Mouse (Mus musculus) liver, postnatal 0 days (tissue): ENCODE results near the gene Srms. TPM values are rescaled to one million over a fixed set of nuclear protein-coding genes. Genes with fewer than 3 reads are reported as not detected.

Source experiments
- ATAC-seq: fragments of 200-750 bp; cut with Nextera tagmentation; 2 replicates; pipeline ENCODE4 v1.8.0; 2017; ENCODE audit warnings: mild to moderate bottlenecking, moderate library complexity
- DNase-seq: peaks from one replicate; pipeline ENCODE4 v3.0.0-alpha.2; 2016
- H3K27ac ChIP-seq: fragments of 300-500 bp; sonication (generic); 2 replicates; pipeline ENCODE4 v1.5.1; 2014; ENCODE audit warnings: antibody characterized with exemption, moderate library complexity, mild to moderate bottlenecking, low read depth
- H3K27me3 ChIP-seq: fragments of 300-500 bp; sonication (generic); 2 replicates; pipeline ENCODE4 v1.6.1; 2014; ENCODE audit warnings: low read length, control low read depth, mixed read lengths; ENCODE audit not compliant: insufficient read depth
- H3K36me3 ChIP-seq: fragments of 300-500 bp; sonication (generic); replicated peaks from 2 replicates; pipeline ENCODE4 v1.6.1; 2014; ENCODE audit warnings: mild to moderate bottlenecking, control low read depth, low read length, moderate library complexity, mixed read lengths; ENCODE audit not compliant: insufficient read depth
- H3K4me1 ChIP-seq: fragments of 300-500 bp; sonication (generic); 2 replicates; pipeline ENCODE4 v1.6.1; 2014; ENCODE audit warnings: antibody characterized with exemption, mild to moderate bottlenecking, control low read depth; ENCODE audit not compliant: insufficient read depth
- H3K4me2 ChIP-seq: fragments of 300-500 bp; sonication (generic); 2 replicates; pipeline ENCODE4 v1.6.1; 2014; ENCODE audit warnings: low read depth, mild to moderate bottlenecking, low read length, moderate library complexity, mixed read lengths
- H3K4me3 ChIP-seq: fragments of 300-500 bp; sonication (generic); 2 replicates; pipeline ENCODE4 v1.5.1; 2014; ENCODE audit warnings: low read depth, low read length
- H3K9ac ChIP-seq: fragments of 300-500 bp; sonication (generic); replicated peaks from 2 replicates; pipeline ENCODE4 v1.6.1; 2014; ENCODE audit warnings: mild to moderate bottlenecking, moderate library complexity
- H3K9me3 ChIP-seq: fragments of 300-500 bp; sonication (generic); 2 replicates; pipeline ENCODE4 v1.6.1; 2016; ENCODE audit warnings: mild to moderate bottlenecking, control low read depth, low read length, mixed read lengths
- CTCF ChIP-seq: sonication (generic); IDR thresholded peaks from 2 replicates; pipeline ENCODE4 v1.5.1; 2016; ENCODE audit warnings: antibody characterized with exemption, low read depth
- EP300 ChIP-seq: IDR thresholded peaks from 2 replicates; pipeline ENCODE4 v1.6.1; 2016; ENCODE audit warnings: antibody characterized with exemption, low read depth, mild to moderate bottlenecking
- WGBS: fragments of 180-500 bp; shearing (Covaris S2); extraction: QIAGEN DNeasy Blood & Tissue Kit; methylation state at CpG from one replicate; pipeline ENCODE4 v1.1.7; 2014; ENCODE audit not compliant: insufficient replicate concordance; 5-methylcytosine and 5-hydroxymethylcytosine counted together
- polyA plus RNA-seq: library from polyadenylated mRNA; unstranded; fragments of >200 nt; fragmentation: Nextera tagmentation; extraction: Ambion mirVana; gene quantifications from 2 replicates; pipeline ENCODE4 v1.2.1, GENCODE M21; 2015

Srms gene
- polyA plus RNA-seq, 1 experiment from 2014 or later = 0.35 TPM

DNA sequence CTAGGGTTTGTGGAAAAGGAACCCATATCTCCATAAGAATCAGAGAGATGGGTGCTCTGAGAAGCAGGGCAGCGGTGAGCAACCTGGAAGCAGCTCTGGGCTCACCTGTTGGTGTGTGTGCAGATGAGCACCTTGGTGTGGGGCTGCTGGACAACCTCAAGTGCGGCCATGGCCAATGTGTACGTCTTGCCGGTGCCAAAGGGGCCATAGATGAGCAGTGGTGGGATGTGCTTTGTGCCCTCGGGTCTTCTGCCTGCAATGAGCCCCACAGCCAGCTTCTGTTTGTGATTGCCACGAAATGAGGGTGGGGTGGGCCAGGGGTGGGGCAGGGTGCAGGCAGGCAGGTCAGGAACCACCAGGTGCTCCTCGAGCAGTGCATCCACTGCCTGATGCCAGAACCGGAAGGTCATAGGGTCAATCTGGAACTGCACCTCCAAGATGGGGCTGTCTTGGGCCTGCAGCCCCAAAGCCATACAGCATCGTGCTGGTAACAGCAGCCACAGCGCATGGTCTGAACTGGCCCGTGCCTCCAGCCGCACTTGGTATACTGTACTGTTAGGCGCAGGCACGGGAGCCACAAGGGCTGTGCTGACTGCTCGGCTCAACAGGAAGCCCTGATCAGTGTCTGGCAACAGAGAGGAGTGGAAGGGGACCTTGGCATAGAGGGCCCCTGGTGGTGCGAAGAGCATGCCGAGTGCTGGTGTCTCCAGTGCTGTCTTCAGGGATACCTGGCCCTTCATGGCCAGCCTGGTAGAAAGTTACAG is 24.4 kb upstream of the Srms start:
- Histone ChIP-seq H3K9me3 (no peaks in the 10 kb centered on the region), H3K4me2 (no peak overlapping the region), H3K4me1 (peaks cover 25% of the 10 kb centered on the region), H3K4me3 (no peak overlapping the region), H3K36me3 (peaks cover 80% of the 10 kb centered on the region), H3K9ac (no peak overlapping the region), H3K27me3 (no peaks in the 10 kb centered on the region), H3K27ac (no peak overlapping the region)
- ATAC-seq (no peak), DNase-seq (no peak)
- 89% methylated on average over 17 of the region's 17 CpGs for WGBS
- TF ChIP-seq CTCF = no peak
- TF ChIP-seq EP300 = no peak

DNA sequence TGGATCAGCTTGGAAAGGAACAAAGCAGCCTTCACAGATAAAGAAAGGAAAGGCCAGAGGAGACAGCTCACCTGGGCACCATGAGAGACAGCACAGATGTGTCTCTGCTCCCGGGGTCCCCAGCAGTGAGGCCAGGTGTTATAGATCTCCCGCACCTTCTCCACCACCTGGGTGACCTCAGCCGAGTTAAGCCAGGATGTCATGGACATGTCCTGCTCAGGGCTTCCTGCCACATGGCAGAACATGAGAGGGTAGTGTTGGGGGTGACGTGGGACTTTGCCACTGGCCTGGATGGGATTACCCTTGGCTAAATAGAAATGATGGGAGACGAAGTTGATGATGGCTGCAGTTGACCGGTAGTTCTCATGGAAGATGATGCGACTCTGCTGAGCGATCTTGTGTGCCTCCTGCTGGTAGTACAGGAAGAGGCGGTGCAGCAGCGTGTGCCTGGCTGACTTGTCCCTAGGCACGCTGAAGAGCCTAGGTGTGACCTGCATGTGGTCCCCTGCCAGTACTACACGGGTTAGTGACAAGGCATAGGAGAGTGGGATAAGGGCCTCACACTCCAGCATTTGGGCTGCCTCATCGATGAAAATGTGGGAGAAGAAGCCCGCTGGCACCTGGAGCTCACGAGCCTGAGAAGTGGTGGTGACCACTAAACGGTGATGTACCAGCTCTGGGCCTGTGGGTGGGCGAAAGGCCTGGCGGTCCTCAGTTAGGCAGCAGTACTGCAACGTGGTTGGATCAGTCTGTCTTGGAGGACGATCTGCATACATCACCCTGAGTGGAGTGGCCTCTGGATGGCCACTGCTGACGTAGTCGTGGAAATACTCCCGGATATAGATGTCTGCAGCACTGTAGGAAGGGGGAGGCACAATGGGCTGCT is 22.9 kb upstream of the Srms start:
- Histone ChIP-seq H3K27me3 (no peaks in the 10 kb centered on the region), H3K27ac (no peak overlapping the region), H3K4me1 (peaks cover 21% of the 10 kb centered on the region), H3K4me3 (no peak overlapping the region), H3K36me3 (peaks cover 95% of the 10 kb centered on the region), H3K4me2 (no peak overlapping the region), H3K9me3 (no peaks in the 10 kb centered on the region), H3K9ac (no peak overlapping the region)
- peak; percentile 38 for TF ChIP-seq CTCF
- TF ChIP-seq EP300 = no peak
- no peak for ATAC-seq
- 85% methylated on average over 23 of the region's 23 CpGs for WGBS
- DNase-seq = no peak

DNA sequence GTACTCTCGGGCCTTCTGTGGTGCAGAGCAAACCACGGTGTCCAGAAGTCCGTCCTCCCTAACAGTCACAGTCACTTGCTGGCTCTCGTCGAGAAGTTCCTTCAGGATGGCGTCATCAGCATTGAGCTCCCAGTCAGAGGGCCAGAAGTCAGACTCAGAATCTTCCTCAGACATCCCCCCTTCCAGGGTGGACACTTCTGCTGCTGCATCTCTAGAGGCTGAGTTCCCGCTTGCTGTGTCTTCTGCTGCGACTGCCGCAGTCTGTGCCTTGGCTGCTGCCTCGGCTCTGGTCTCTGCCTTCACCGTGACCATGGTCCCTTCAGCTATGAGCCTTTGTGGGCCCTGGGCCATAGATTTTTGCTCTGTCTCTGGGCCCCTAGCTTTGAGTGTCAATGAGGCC is 21.7 kb upstream of the Srms start:
- Histone ChIP-seq H3K4me2 (no peak overlapping the region), H3K4me1 (peaks cover 9% of the 10 kb centered on the region), H3K9me3 (no peaks in the 10 kb centered on the region), H3K36me3 (peaks cover 96% of the 10 kb centered on the region), H3K4me3 (no peak overlapping the region), H3K27ac (no peak overlapping the region), H3K27me3 (no peaks in the 10 kb centered on the region), H3K9ac (no peak overlapping the region)
- TF ChIP-seq EP300 = no peak
- TF ChIP-seq CTCF = no peak
- no peak for ATAC-seq
- 85% methylated on average over 11 of the region's 11 CpGs for WGBS
- no peak for DNase-seq

GRCm38 (mm10) chr2:181233443-181233842 is 20.5 kb upstream of the Srms start:
- no peak overlapping the region for H3K27ac ChIP-seq
- no peaks in the 10 kb centered on the region for H3K27me3 ChIP-seq
- 93% methylated on average over 15 of the region's 15 CpGs for WGBS
- no peaks in the 10 kb centered on the region; the same call in 1 of the 2 replicates for H3K4me1 ChIP-seq
- no peak overlapping the region for H3K9ac ChIP-seq
- no peak for TF ChIP-seq CTCF
- no peak for TF ChIP-seq EP300
- H3K4me3 ChIP-seq = no peak overlapping the region
- no peak overlapping the region for H3K4me2 ChIP-seq
- peaks cover 98% of the 10 kb centered on the region for H3K36me3 ChIP-seq
- DNase-seq (no peak), ATAC-seq (no peak)
- no peaks in the 10 kb centered on the region for H3K9me3 ChIP-seq

- DNase-seq = no peak
- TF ChIP-seq EP300 (no peak), CTCF (no peak)
- no peak overlapping the region for H3K9ac ChIP-seq
- no peaks in the 10 kb centered on the region for H3K27me3 ChIP-seq
- H3K4me1 ChIP-seq = no peaks in the 10 kb centered on the region
- no peak overlapping the region for H3K4me3 ChIP-seq
- no peak overlapping the region for H3K27ac ChIP-seq
- 93% methylated on average over 20 of the region's 20 CpGs for WGBS
- no peak for ATAC-seq
- no peak overlapping the region for H3K4me2 ChIP-seq
- H3K36me3 ChIP-seq = peaks cover 95% of the 10 kb centered on the region
- no peaks in the 10 kb centered on the region for H3K9me3 ChIP-seq
Observed at GRCm38 (mm10) chr2:181231171-181231570, 18.2 kb upstream of the Srms start.

DNA sequence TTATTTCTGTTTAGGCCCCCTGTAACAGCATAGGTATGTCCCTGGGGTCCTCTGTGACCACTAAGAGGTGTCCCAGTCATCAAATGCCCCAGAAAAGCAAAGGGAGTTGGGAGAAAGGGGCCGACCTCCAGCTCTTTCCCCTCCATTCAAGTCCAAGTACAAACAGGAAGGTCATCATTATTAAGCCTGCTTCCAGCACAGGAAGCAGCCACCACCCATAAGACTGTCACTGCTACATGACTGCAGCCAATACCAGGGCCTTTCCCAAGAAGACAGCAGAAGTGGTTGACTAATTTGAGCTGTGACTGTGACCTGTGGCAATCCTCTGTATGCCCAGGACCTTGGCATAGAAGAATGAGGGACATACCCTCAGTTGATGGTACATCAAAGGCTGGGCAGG is 15.3 kb upstream of the Srms start:
- Histone ChIP-seq H3K4me2 (no peak overlapping the region), H3K9me3 (no peaks in the 10 kb centered on the region), H3K9ac (no peak overlapping the region), H3K27me3 (no peaks in the 10 kb centered on the region), H3K27ac (no peak overlapping the region), H3K36me3 (peaks cover 68% of the 10 kb centered on the region), H3K4me1 (peaks cover 6% of the 10 kb centered on the region; the same call in 1 of the 2 replicates), H3K4me3 (no peak overlapping the region)
- DNase-seq = no peak
- no peak for ATAC-seq
- 56% methylated on average over 1 of the region's 1 CpGs for WGBS
- TF ChIP-seq EP300 (no peak), CTCF (no peak)
